Comparison of ENCODE assay signal across 11 mouse cellular contexts in the genomic region with DNA sequence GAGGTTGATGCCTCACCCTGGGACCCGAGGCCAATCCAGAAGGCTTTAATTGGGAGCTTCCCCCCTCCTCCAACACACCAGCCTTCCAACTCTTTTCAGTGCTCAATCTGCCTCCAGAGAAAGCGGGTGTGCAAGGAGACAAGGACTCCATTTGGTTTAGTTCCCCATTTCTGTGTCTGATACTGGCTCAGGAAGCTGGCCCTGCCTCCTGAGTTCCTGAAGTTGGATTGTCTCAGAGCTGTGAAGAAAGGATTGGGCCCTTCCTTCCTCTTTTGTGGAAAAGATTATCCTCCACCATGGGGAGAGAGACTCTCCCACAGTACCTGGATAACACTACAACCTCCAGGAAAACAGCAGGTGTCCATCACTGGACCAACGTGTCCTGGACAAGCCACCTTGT. TPM values are rescaled to one million over a fixed set of nuclear protein-coding genes. Genes with fewer than 3 reads are reported as not detected.
A peak's percentile ranks its signal among the peaks of the same experiment; 100 is the strongest.
DNase-seq lines count a peak whose midpoint lies in the region; ATAC-seq lines count a peak whose summit lies in the region.
"Had no signal": no experiment of that assay in that cellular context is flagged by ENCODE, and none has a peak within 500 bp of the region (broad histone marks: within the 10 kb centered on the region; RNA-seq: fewer than 3 reads in every experiment).

No protein-coding gene starts in this region.

- H3K4me2 ChIP-seq in heart, embryonic 12.5 days = 0 out of 2 replicates have a peak overlapping the region, but pooled peaks have one; percentile 65
- H3K4me2 ChIP-seq in embryonic facial prominence, embryonic 14.5 days (ENCODE audit: low read depth, low read length) = peak overlapping the region; percentile 56; the same call in 1 of the 2 replicates
- peak overlapping the region; percentile 48 for H3K4me2 ChIP-seq in hindbrain, embryonic 14.5 days (replicated peaks)
- H3K4me2 ChIP-seq in midbrain, embryonic 13.5 days (replicated peaks) = peak overlapping the region; percentile 49

- DNase-seq in heart, postnatal 10 days = no peak
- DNase-seq in embryonic facial prominence, embryonic 14.5 days (ENCODE audit: low spot score) = no peak
- DNase-seq in hindbrain, embryonic 14.5 days (ENCODE audit: low spot score) = no peak
- DNase-seq in spleen, adult 12 weeks (ENCODE audit: low spot score) = no peak
- DNase-seq in MN1 (ENCODE audit: low spot score) = no peak
- DNase-seq in urinary bladder, postnatal 14 days (ENCODE audit: low spot score) = no peak
- DNase-seq: layer of hippocampus, adult 9-11 months had no signal

- ATAC-seq in heart, embryonic 12.5 days (ENCODE audit: insufficient number of reproducible peaks, low FRiP score) = no peak
- ATAC-seq in embryonic facial prominence, embryonic 14.5 days (ENCODE audit: low read depth) = no peak
- peak; percentile 23; the same call in 1 of the 2 replicates for ATAC-seq in hindbrain, embryonic 14.5 days (ENCODE audit: low FRiP score)
- no peak for ATAC-seq in midbrain, embryonic 13.5 days

- intact Hi-C loops in heart, postnatal 10 days (cut with DNase I) = no loop called here

- H3K9me3 ChIP-seq in heart, embryonic 12.5 days (replicated peaks) = no peaks in the 10 kb centered on the region
- H3K9me3 ChIP-seq in embryonic facial prominence, embryonic 14.5 days (ENCODE audit: control insufficient read depth, low read length) = no peaks in the 10 kb centered on the region
- no peaks in the 10 kb centered on the region for H3K9me3 ChIP-seq in hindbrain, embryonic 14.5 days (ENCODE audit: control insufficient read depth, low read length)
- no peaks in the 10 kb centered on the region for H3K9me3 ChIP-seq in midbrain, embryonic 13.5 days

- no peak overlapping the region for H3K4me3 ChIP-seq in heart, embryonic 12.5 days
- H3K4me3 ChIP-seq in embryonic facial prominence, embryonic 14.5 days (ENCODE audit: low read depth, low read length) = no peak overlapping the region
- H3K4me3 ChIP-seq in hindbrain, embryonic 14.5 days (replicated peaks; ENCODE audit: low read length) = no peak overlapping the region
- no peak overlapping the region for H3K4me3 ChIP-seq in midbrain, embryonic 13.5 days (replicated peaks)

- no peak overlapping the region for H3K9ac ChIP-seq in heart, embryonic 12.5 days
- H3K9ac ChIP-seq in embryonic facial prominence, embryonic 14.5 days (ENCODE audit: low read depth, low read length) = no peak overlapping the region
- H3K9ac ChIP-seq in hindbrain, embryonic 14.5 days = no peak overlapping the region
- no peak overlapping the region for H3K9ac ChIP-seq in midbrain, embryonic 13.5 days (replicated peaks)
- H3K9ac ChIP-seq: lung, embryonic 14.5 days had no signal

- peaks cover 86% of the 10 kb centered on the region for H3K27me3 ChIP-seq in heart, embryonic 12.5 days (replicated peaks)
- H3K27me3 ChIP-seq in embryonic facial prominence, embryonic 14.5 days (replicated peaks; ENCODE audit: control insufficient read depth, insufficient read depth, low read length) = peaks cover 31% of the 10 kb centered on the region
- no peaks in the 10 kb centered on the region for H3K27me3 ChIP-seq in hindbrain, embryonic 14.5 days (ENCODE audit: control insufficient read depth, insufficient read depth, low read length)
- H3K27me3 ChIP-seq in midbrain, embryonic 13.5 days = peaks cover 37% of the 10 kb centered on the region; the same call in 1 of the 2 replicates

- H3K27ac ChIP-seq in heart, embryonic 12.5 days (ENCODE audit: poor library complexity, severe bottlenecking) = no peak overlapping the region
- no peak overlapping the region for H3K27ac ChIP-seq in embryonic facial prominence, embryonic 14.5 days (replicated peaks; ENCODE audit: low read depth, low read length)
- no peak overlapping the region for H3K27ac ChIP-seq in hindbrain, embryonic 14.5 days
- H3K27ac ChIP-seq in midbrain, embryonic 13.5 days = no peak overlapping the region

- 36% methylated on average over 3 of the region's 3 CpGs for WGBS in heart, embryonic 12.5 days
- 33% methylated on average over 3 of the region's 3 CpGs for WGBS in embryonic facial prominence, embryonic 14.5 days
- WGBS in hindbrain, embryonic 14.5 days = 40% methylated on average over 3 of the region's 3 CpGs
- WGBS in midbrain, embryonic 13.5 days = 24% methylated on average over 3 of the region's 3 CpGs

- peaks cover 7% of the 10 kb centered on the region for H3K4me1 ChIP-seq in heart, embryonic 12.5 days (replicated peaks)
- H3K4me1 ChIP-seq in embryonic facial prominence, embryonic 14.5 days (ENCODE audit: control insufficient read depth, insufficient read depth, low read length) = 0 out of 2 replicates have a peak, but pooled peaks cover 4% of the 10 kb centered on the region
- peaks cover 6% of the 10 kb centered on the region; the same call in 1 of the 2 replicates for H3K4me1 ChIP-seq in hindbrain, embryonic 14.5 days (replicated peaks; ENCODE audit: control insufficient read depth, insufficient read depth, low read length)
- peaks cover 21% of the 10 kb centered on the region for H3K4me1 ChIP-seq in midbrain, embryonic 13.5 days (replicated peaks)

- H3K36me3 ChIP-seq in heart, embryonic 12.5 days = no peaks in the 10 kb centered on the region
- no peaks in the 10 kb centered on the region for H3K36me3 ChIP-seq in embryonic facial prominence, embryonic 14.5 days (ENCODE audit: control insufficient read depth, insufficient read depth, low read length)
- no peaks in the 10 kb centered on the region for H3K36me3 ChIP-seq in hindbrain, embryonic 14.5 days (replicated peaks; ENCODE audit: control insufficient read depth, insufficient read depth)
- H3K36me3 ChIP-seq in midbrain, embryonic 13.5 days = no peaks in the 10 kb centered on the region

RNA-seq across cellular contexts. Expression of a gene that starts 10.7 kb away (rescaled TPM):
- polyA plus RNA-seq in heart, embryonic 12.5 days (2016; fragmentation: Nextera tagmentation; extraction: Ambion mirVana) = 0.14 TPM in 1 of 2 replicates, not detected in the other
- under 1 TPM in 1 of 2 experiments, not detected in 1; 0.26 TPM for total RNA-seq in heart, postnatal 10 days (2021)
- 0.39 and 0.65 TPM in 2 replicates for polyA plus RNA-seq in embryonic facial prominence, embryonic 14.5 days (2014; fragmentation: Nextera tagmentation; extraction: Ambion mirVana)
- polyA plus RNA-seq in hindbrain, embryonic 14.5 days (2014; fragmentation: Nextera tagmentation; extraction: Ambion mirVana) = 3.7 and 5.0 TPM in 2 replicates
- 2.1 and 2.5 TPM in 2 replicates for polyA plus RNA-seq in midbrain, embryonic 13.5 days (2015; fragmentation: Nextera tagmentation; extraction: Ambion mirVana)
- total RNA-seq: heart, postnatal 25 days had no signal
- polyA plus RNA-seq: lung, embryonic 14.5 days had no signal

RNA-seq across cellular contexts. Expression of a gene that starts 53.2 kb away (rescaled TPM):
- 7.7 and 8.5 TPM in 2 replicates for polyA plus RNA-seq in heart, embryonic 12.5 days (2016; fragmentation: Nextera tagmentation; extraction: Ambion mirVana)
- total RNA-seq in heart, postnatal 10 days (2021) = 1 to 10 TPM; 2.0 TPM
- 7.4 and 7.7 TPM in 2 replicates for polyA plus RNA-seq in embryonic facial prominence, embryonic 14.5 days (2014; fragmentation: Nextera tagmentation; extraction: Ambion mirVana)
- 1.8 and 2.8 TPM in 2 replicates for polyA plus RNA-seq in hindbrain, embryonic 14.5 days (2014; fragmentation: Nextera tagmentation; extraction: Ambion mirVana)
- polyA plus RNA-seq in midbrain, embryonic 13.5 days (2015; fragmentation: Nextera tagmentation; extraction: Ambion mirVana) = 3.4 and 4.9 TPM in 2 replicates
